Mouse (Mus musculus) midbrain, embryonic 15.5 days (tissue): ENCODE data around the gene Cit. TPM values are rescaled to one million over a fixed set of nuclear protein-coding genes. Genes with fewer than 3 reads are reported as not detected.

Experiments used
- ATAC-seq: fragments of 200-750 bp; cut with Nextera tagmentation; replicated peaks from 2 replicates; pipeline ENCODE4 v1.8.0; 2017; ENCODE audit warnings: moderate TSS enrichment
- H3K27ac ChIP-seq: fragments of 300-500 bp; sonication (generic); 2 replicates; pipeline ENCODE4 v1.5.1; 2015; ENCODE audit warnings: mild to moderate bottlenecking, inconsistent platforms
- H3K27me3 ChIP-seq: fragments of 300-500 bp; sonication (generic); replicated peaks from 2 replicates; pipeline ENCODE4 v1.6.1; 2015; ENCODE audit warnings: inconsistent platforms
- H3K36me3 ChIP-seq: fragments of 300-500 bp; sonication (generic); replicated peaks from 2 replicates; pipeline ENCODE4 v1.6.1; 2015; ENCODE audit warnings: inconsistent platforms
- H3K4me1 ChIP-seq: fragments of 300-500 bp; sonication (generic); 2 replicates; pipeline ENCODE4 v1.6.1; 2015; ENCODE audit warnings: inconsistent platforms
- H3K4me2 ChIP-seq: fragments of 300-500 bp; sonication (generic); 2 replicates; pipeline ENCODE4 v1.6.1; 2015; ENCODE audit warnings: inconsistent platforms, mild to moderate bottlenecking, moderate library complexity
- H3K4me3 ChIP-seq: fragments of 300-500 bp; sonication (generic); 2 replicates; pipeline ENCODE4 v1.5.1; 2015; ENCODE audit warnings: mild to moderate bottlenecking, inconsistent platforms
- H3K9ac ChIP-seq: fragments of 300-500 bp; sonication (generic); 2 replicates; pipeline ENCODE4 v1.6.1; 2015; ENCODE audit warnings: mild to moderate bottlenecking, inconsistent platforms
- H3K9me3 ChIP-seq: fragments of 300-500 bp; sonication (generic); 2 replicates; pipeline ENCODE4 v1.6.1; 2016; ENCODE audit warnings: inconsistent platforms
- WGBS: fragments of 180-500 bp; shearing (Covaris S2); methylation state at CpG from one replicate; pipeline ENCODE4 v1.1.7; 2015; ENCODE audit warnings: mixed read lengths; 5-methylcytosine and 5-hydroxymethylcytosine counted together
- polyA plus RNA-seq: library from polyadenylated mRNA; unstranded; fragments of >200 nt; fragmentation: Nextera tagmentation; extraction: Ambion mirVana; gene quantifications from 2 replicates; pipeline ENCODE4 v1.2.1, GENCODE M21; 2015

Cit gene
- polyA plus RNA-seq, 1 experiment from 2014 or later: 25.8 TPM

DNA sequence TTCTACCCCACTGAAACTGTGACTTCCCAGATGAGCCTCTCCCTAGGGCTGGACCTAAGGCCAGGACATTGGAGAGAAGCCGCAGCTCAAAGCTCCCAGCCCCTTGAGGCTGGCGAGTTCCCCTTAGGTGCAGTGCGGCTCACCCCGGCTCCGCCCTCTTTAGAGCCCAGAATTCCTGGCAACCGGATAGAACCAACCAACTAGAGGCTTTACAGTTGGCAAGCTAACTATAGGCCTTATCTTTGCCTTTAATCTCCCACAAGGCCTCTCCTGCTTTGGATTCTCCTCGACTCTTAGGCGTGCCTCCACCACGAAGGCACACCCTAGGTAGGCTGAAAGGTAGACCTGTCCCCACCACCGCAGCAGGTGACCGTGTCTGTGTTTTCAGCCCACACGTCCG, 162.6 kb downstream of the Cit start:
- WGBS: 90% methylated on average over 13 of the region's 13 CpGs
- Histone ChIP-seq H3K9me3 (no peaks in the 10 kb centered on the region), H3K9ac (no peak overlapping the region), H3K4me2 (no peak overlapping the region), H3K36me3 (no peaks in the 10 kb centered on the region), H3K4me3 (no peak overlapping the region), H3K4me1 (no peaks in the 10 kb centered on the region), H3K27ac (no peak overlapping the region), H3K27me3 (no peaks in the 10 kb centered on the region)
- ATAC-seq: no peak

DNA sequence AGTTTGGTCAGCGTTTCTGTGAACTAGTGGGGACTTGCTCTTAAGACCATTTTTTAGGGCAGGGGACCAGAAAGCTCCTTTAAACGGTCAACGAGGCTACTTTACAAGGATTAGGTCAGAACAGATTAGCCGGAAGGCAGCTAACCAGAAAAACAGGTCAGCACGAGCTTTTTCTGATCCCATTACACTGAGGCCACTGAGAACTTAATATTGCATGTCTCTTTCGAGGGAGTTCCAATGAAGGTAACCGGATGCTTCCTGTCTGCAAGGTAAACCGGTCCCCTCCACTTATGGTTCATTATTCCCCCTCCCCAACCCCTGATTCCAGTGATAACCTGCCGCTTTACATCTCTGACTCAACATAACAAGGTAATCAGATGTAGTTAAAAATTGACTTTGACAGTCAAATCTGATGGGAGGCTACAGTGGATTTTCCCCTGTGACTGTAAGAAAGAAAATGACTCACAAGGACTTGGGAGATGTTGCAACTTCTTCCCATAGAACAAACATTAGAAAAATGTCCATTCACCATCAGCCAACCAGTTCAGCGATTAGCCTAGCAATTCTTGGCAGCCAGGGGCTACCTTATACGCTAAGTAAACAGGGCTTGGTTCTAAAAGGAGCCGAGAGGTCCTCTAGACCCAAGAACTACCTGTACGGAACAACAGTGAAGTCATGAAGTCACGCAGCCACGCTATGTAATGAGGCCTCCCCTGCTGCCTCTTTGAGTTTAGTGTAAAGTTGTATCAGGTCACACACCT, 164.2 kb downstream of the Cit start:
- Histone ChIP-seq H3K36me3 (peaks cover 10% of the 10 kb centered on the region), H3K27me3 (no peaks in the 10 kb centered on the region), H3K27ac (no peak overlapping the region), H3K4me3 (no peak overlapping the region), H3K4me2 (no peak overlapping the region), H3K9ac (no peak overlapping the region), H3K9me3 (no peaks in the 10 kb centered on the region), H3K4me1 (no peaks in the 10 kb centered on the region)
- 72% methylated on average over 15 of the region's 15 CpGs for WGBS
- no peak for ATAC-seq

GRCm38 (mm10) chr5:116009884-116010627, 165.0 kb downstream of the Cit start:
- ATAC-seq: no peak
- H3K36me3 ChIP-seq: peaks cover 18% of the 10 kb centered on the region
- no peak overlapping the region for H3K9ac ChIP-seq
- no peak overlapping the region for H3K4me2 ChIP-seq
- no peaks in the 10 kb centered on the region for H3K9me3 ChIP-seq
- H3K27ac ChIP-seq: no peak overlapping the region
- no peak overlapping the region for H3K4me3 ChIP-seq
- H3K27me3 ChIP-seq: no peaks in the 10 kb centered on the region
- no peaks in the 10 kb centered on the region for H3K4me1 ChIP-seq
- WGBS: 80% methylated on average over 2 of the region's 2 CpGs

DNA sequence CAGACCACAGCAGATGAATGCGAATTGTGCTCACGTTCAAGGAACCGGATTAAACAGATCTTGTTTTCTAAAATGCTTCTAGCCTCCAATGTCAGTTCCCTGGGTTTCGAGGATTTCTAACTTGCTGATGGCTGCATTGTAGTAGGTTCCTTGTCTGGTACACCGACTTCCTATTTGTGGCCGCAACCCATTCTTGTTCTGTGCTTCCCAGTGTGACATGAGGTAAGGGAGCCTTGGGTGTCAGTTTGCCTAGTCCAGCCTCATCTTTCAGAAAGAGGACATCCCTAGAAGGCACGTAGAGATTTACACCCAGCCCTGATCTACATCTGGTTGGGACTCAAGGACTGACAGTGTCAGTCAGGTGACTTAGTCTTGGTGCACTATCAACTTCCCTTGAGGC, 166.6 kb downstream of the Cit start:
- peaks cover 34% of the 10 kb centered on the region for H3K36me3 ChIP-seq
- H3K9me3 ChIP-seq: no peaks in the 10 kb centered on the region
- WGBS: 93% methylated on average over 7 of the region's 7 CpGs

GRCm38 (mm10) chr5:116012503-116012902, 167.4 kb downstream of the Cit start:
- Histone ChIP-seq H3K27me3 (no peaks in the 10 kb centered on the region), H3K4me3 (no peak overlapping the region), H3K4me1 (no peaks in the 10 kb centered on the region), H3K27ac (no peak overlapping the region), H3K9me3 (no peaks in the 10 kb centered on the region), H3K36me3 (peaks cover 42% of the 10 kb centered on the region), H3K9ac (no peak overlapping the region), H3K4me2 (no peak overlapping the region)
- 94% methylated on average over 7 of the region's 7 CpGs for WGBS
- no peak for ATAC-seq

More for the DNA sequence above, 166.6 kb downstream of the Cit start:
- Histone ChIP-seq H3K4me1 (no peaks in the 10 kb centered on the region), H3K27ac (no peak overlapping the region), H3K27me3 (no peaks in the 10 kb centered on the region), H3K9ac (no peak overlapping the region), H3K4me3 (no peak overlapping the region), H3K4me2 (no peak overlapping the region)
- ATAC-seq: no peak

DNA sequence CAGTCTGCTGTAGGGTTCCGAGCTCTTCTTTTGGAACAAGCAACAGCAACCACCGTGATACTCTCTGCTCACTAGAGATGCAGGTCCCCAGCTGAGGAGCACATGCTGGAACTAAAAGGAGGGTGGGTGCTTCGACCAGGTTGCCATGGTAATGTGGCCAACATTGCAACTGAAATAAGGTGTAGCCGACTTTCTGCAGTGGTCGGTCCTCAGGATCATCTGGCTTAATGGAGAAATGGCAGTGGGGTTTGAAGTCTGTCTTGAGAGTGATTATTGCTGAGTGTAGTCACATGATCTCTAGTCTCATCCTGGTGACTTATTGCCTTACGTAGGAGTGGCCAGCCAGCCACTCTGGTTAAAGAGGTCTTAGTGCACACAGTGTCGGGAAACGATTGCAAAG, 168.7 kb downstream of the Cit start:
- Histone ChIP-seq H3K9ac (no peak overlapping the region), H3K9me3 (no peaks in the 10 kb centered on the region), H3K27me3 (no peaks in the 10 kb centered on the region), H3K36me3 (peaks cover 53% of the 10 kb centered on the region), H3K27ac (no peak overlapping the region), H3K4me2 (no peak overlapping the region), H3K4me3 (no peak overlapping the region), H3K4me1 (no peaks in the 10 kb centered on the region)
- ATAC-seq: no peak
- WGBS: 80% methylated on average over 8 of the region's 8 CpGs

DNA sequence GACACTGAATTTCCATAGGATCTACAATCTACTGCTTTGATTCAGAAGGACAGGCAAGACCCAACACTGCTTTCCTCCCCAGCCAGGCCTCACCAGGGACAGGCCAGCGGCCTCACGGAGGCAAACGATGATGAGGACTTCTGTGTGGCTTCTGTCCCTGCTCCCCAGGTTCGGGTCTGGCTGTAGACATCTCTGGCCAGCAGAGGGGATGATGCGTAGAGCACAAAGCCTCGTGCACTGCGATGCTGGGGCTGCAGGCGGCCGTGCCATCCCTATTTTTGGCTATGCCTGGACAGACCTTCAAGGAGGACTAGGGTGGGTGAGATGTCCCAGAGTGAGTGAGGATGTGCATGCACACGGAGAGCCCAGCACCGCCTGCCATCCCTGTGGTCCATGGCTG, 169.2 kb downstream of the Cit start:
- H3K9me3 ChIP-seq: no peaks in the 10 kb centered on the region
- H3K9ac ChIP-seq: no peak overlapping the region
- ATAC-seq: no peak
- 97% methylated on average over 11 of the region's 11 CpGs for WGBS
- no peak overlapping the region for H3K4me2 ChIP-seq
- no peaks in the 10 kb centered on the region for H3K4me1 ChIP-seq
- H3K4me3 ChIP-seq: no peak overlapping the region
- H3K36me3 ChIP-seq: peaks cover 57% of the 10 kb centered on the region
- no peaks in the 10 kb centered on the region for H3K27me3 ChIP-seq
- H3K27ac ChIP-seq: no peak overlapping the region

- Histone ChIP-seq H3K9me3 (no peaks in the 10 kb centered on the region), H3K4me1 (no peaks in the 10 kb centered on the region), H3K9ac (no peak overlapping the region), H3K4me2 (no peak overlapping the region), H3K27ac (no peak overlapping the region), H3K27me3 (no peaks in the 10 kb centered on the region), H3K36me3 (peaks cover 77% of the 10 kb centered on the region), H3K4me3 (no peak overlapping the region)
- WGBS: 92% methylated on average over 5 of the region's 5 CpGs
- no peak for ATAC-seq
These were observed 171.5 kb downstream of the Cit start for GRCm38 (mm10) chr5:116016542-116016941.

GRCm38 (mm10) chr5:116017391-116017790, 172.3 kb downstream of the Cit start:
- H3K4me3 ChIP-seq: no peak overlapping the region
- no peak overlapping the region for H3K9ac ChIP-seq
- H3K27me3 ChIP-seq: no peaks in the 10 kb centered on the region
- no peak overlapping the region for H3K27ac ChIP-seq
- ATAC-seq: no peak
- peaks cover 5% of the 10 kb centered on the region for H3K4me1 ChIP-seq
- H3K36me3 ChIP-seq: peaks cover 77% of the 10 kb centered on the region
- WGBS: 95% methylated on average over 8 of the region's 8 CpGs
- H3K4me2 ChIP-seq: no peak overlapping the region
- H3K9me3 ChIP-seq: no peaks in the 10 kb centered on the region

DNA sequence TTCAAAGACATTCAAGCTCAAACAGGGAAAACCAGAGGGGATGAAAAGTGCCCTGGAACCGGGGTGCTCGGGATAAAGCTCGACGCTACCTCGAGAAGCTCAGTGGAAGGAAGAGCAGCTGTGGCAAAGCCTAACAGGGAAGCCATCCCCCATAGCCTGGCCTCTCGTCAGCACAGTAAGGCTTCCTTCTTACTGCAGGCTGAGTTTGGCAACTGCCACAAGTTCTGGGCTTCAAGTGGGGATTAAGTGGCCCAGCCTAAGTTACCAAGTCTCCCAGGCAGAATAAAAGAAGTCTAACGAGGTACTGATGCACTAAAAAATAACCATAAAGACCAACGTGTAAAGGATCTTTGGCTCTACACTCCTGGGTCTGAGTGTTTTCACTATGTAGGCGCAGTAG, 173.1 kb downstream of the Cit start:
- Histone ChIP-seq H3K4me1 (peaks cover 13% of the 10 kb centered on the region), H3K4me2 (no peak overlapping the region), H3K27me3 (no peaks in the 10 kb centered on the region), H3K4me3 (no peak overlapping the region), H3K36me3 (peaks cover 73% of the 10 kb centered on the region), H3K9ac (no peak overlapping the region), H3K9me3 (no peaks in the 10 kb centered on the region), H3K27ac (no peak overlapping the region)
- WGBS: 92% methylated on average over 9 of the region's 9 CpGs
- ATAC-seq: no peak

GRCm38 (mm10) chr5:116018784-116019183, 173.7 kb downstream of the Cit start:
- no peaks in the 10 kb centered on the region for H3K27me3 ChIP-seq
- H3K4me3 ChIP-seq: no peak overlapping the region
- H3K27ac ChIP-seq: no peak overlapping the region
- no peak overlapping the region for H3K9ac ChIP-seq
- peaks cover 18% of the 10 kb centered on the region for H3K4me1 ChIP-seq
- no peaks in the 10 kb centered on the region for H3K9me3 ChIP-seq
- ATAC-seq: no peak
- H3K36me3 ChIP-seq: peaks cover 72% of the 10 kb centered on the region
- H3K4me2 ChIP-seq: no peak overlapping the region
- WGBS: 86% methylated on average over 6 of the region's 6 CpGs

- peaks cover 19% of the 10 kb centered on the region for H3K4me1 ChIP-seq
- H3K27ac ChIP-seq: no peak overlapping the region
- H3K36me3 ChIP-seq: peaks cover 67% of the 10 kb centered on the region
- H3K4me2 ChIP-seq: no peak overlapping the region
- no peak for ATAC-seq
- 89% methylated on average over 11 of the region's 11 CpGs for WGBS
- no peak overlapping the region for H3K4me3 ChIP-seq
- no peaks in the 10 kb centered on the region for H3K27me3 ChIP-seq
- H3K9me3 ChIP-seq: no peaks in the 10 kb centered on the region
- no peak overlapping the region for H3K9ac ChIP-seq
These were observed 174.3 kb downstream of the Cit start for GRCm38 (mm10) chr5:116019371-116019770.

- no peak overlapping the region for H3K4me2 ChIP-seq
- peaks cover 45% of the 10 kb centered on the region for H3K36me3 ChIP-seq
- no peak for ATAC-seq
- H3K4me1 ChIP-seq: peaks cover 19% of the 10 kb centered on the region
- WGBS: 89% methylated on average over 14 of the region's 14 CpGs
- H3K4me3 ChIP-seq: no peak overlapping the region
- H3K27me3 ChIP-seq: no peaks in the 10 kb centered on the region
- no peak overlapping the region for H3K27ac ChIP-seq
- H3K9ac ChIP-seq: no peak overlapping the region
- H3K9me3 ChIP-seq: no peaks in the 10 kb centered on the region
These were observed 176.5 kb downstream of the Cit start for GRCm38 (mm10) chr5:116021552-116021951.
